Mouse (Mus musculus) ovary, postnatal 36 days (tissue): ENCODE results near the gene Tbc1d20.

Experiments used
- DNase-seq: peaks from one replicate; pipeline ENCODE4 v3.0.0; 2022; ENCODE audit warnings: low spot score, mixed read lengths

Tbc1d20 gene

GRCm38 (mm10) chr2:152359616-152360015, 66.0 kb downstream of the Tbc1d20 start:
- DNase-seq, result no peak

DNA sequence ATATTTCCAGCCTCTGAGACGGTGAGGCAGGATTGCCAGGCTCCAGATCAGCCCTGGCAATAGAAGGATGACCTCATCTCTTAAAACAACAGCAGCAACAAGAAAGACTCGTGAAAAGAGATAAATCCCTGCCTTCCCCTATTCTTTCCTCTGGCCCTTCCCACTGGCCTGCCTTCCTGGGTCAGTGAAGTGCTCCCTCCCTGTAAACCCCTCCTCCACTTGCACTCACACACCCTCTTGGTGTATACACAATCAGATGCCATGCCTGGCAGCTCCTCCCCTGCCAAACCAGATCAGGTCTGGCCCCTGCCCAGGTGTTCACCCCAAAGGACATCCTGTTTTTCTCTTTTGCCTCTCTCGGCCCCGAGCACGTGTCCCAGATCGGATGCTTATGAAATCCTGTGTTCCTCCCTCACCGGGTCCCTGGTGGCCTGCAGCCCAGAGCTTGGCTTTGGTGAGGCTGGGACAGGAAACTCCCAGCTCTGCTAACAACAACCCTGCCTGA, 66.7 kb downstream of the Tbc1d20 start:
- DNase-seq, result peak; percentile 57

DNA sequence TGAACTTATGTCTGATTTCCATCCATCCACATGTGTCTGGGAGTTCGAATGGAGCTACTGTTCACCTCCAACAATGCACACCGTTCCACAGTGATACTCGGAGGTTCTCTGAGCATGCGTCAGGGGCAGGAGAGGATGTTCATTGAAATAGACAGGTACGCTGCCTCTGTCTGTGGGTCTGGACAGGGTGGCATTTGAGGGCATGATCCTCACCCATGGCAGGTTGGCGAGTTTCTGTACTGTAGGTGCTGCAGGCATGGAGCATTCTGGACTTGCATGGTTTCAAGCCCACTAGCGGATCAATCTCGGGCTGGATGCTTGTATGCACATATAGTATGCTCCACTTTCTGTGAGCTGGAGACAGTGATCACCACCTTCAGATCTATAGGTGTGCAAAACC, 67.6 kb downstream of the Tbc1d20 start:
- no peak for DNase-seq
